Mouse (Mus musculus): ENCODE measurements around the gene Slc25a16. TPM values are rescaled to one million over a fixed set of nuclear protein-coding genes. Genes with fewer than 3 reads are reported as not detected.

The Slc25a16 gene
- total and polyA plus RNA-seq, 2 experiments from 2014 or later, result 13.7 to 15.7 TPM

- no peak overlapping the region for H3K4me2 ChIP-seq (ENCODE audit: low read depth, low read length)
- DNase-seq (ENCODE audit: low spot score) (no peak), ATAC-seq (no peak)
- no peak overlapping the region for H3K9ac ChIP-seq (replicated peaks; ENCODE audit: low read length)
- no peak overlapping the region for H3K4me3 ChIP-seq (ENCODE audit: low read length)
- H3K4me1 ChIP-seq (ENCODE audit: insufficient read depth, low read length), result no peaks in the 10 kb centered on the region
- no peak overlapping the region for H3K27ac ChIP-seq
- no peaks in the 10 kb centered on the region for H3K36me3 ChIP-seq (ENCODE audit: insufficient read depth, low read length)
- WGBS, result 73% methylated on average over 6 of the region's 6 CpGs
- no peaks in the 10 kb centered on the region for H3K27me3 ChIP-seq (ENCODE audit: insufficient read depth, low read length)
- TF ChIP-seq CTCF (IDR thresholded peaks at IDR 0.05; ENCODE audit: low read depth), result no peak
- H3K9me3 ChIP-seq (ENCODE audit: low read length), result no peaks in the 10 kb centered on the region
Measured at GRCm38 (mm10) chr10:62893356-62893884, 27.0 kb upstream of the Slc25a16 start.

DNA sequence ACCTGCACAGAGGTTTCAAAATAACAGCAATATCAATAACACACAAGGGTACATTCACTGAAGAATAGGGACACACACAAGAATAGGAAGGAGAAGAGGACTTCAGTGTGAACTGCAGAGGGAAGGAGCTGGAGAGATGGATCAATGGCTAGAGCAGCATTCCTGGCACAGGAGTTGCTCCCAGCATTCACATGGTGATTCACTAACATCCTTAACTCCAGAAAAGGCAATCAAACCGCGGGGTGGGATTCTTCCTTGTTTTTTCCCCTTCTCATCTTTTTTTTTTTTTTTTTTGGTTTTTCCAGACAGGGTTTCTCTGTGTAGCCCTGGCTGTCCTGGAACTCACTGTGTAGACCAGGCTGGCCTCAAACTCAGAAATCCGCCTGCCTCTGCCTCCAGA is 26.0 kb upstream of the Slc25a16 start:
- no peak overlapping the region for H3K27ac ChIP-seq

GRCm38 (mm10) chr10:62895386-62895785 is 25.0 kb upstream of the Slc25a16 start:
- Histone ChIP-seq H3K4me1 (ENCODE audit: insufficient read depth, low read length) (no peaks in the 10 kb centered on the region), H3K4me2 (ENCODE audit: low read depth, low read length) (no peak overlapping the region), H3K4me3 (ENCODE audit: low read length) (no peak overlapping the region), H3K36me3 (ENCODE audit: insufficient read depth, low read length) (no peaks in the 10 kb centered on the region), H3K9ac (replicated peaks; ENCODE audit: low read length) (no peak overlapping the region), H3K27me3 (ENCODE audit: insufficient read depth, low read length) (no peaks in the 10 kb centered on the region), H3K27ac (no peak overlapping the region), H3K9me3 (ENCODE audit: low read length) (no peaks in the 10 kb centered on the region)
- DNase-seq (ENCODE audit: low spot score), result no peak
- no peak for TF ChIP-seq CTCF (IDR thresholded peaks at IDR 0.05; ENCODE audit: low read depth)
- WGBS, result 80% methylated on average over 6 of the region's 6 CpGs
- ATAC-seq, result no peak

More for the DNA sequence above, 26.0 kb upstream of the Slc25a16 start:
- 76% methylated on average over 3 of the region's 3 CpGs for WGBS
- H3K9ac ChIP-seq (replicated peaks; ENCODE audit: low read length), result no peak overlapping the region
- no peaks in the 10 kb centered on the region for H3K27me3 ChIP-seq (ENCODE audit: insufficient read depth, low read length)
- H3K9me3 ChIP-seq (ENCODE audit: low read length), result no peaks in the 10 kb centered on the region
- ATAC-seq (no peak), DNase-seq (ENCODE audit: low spot score) (no peak)
- no peak for TF ChIP-seq CTCF (IDR thresholded peaks at IDR 0.05; ENCODE audit: low read depth)
- H3K4me3 ChIP-seq (ENCODE audit: low read length), result no peak overlapping the region
- no peaks in the 10 kb centered on the region for H3K4me1 ChIP-seq (ENCODE audit: insufficient read depth, low read length)
- H3K4me2 ChIP-seq (ENCODE audit: low read depth, low read length), result no peak overlapping the region
- H3K36me3 ChIP-seq (ENCODE audit: insufficient read depth, low read length), result no peaks in the 10 kb centered on the region

DNA sequence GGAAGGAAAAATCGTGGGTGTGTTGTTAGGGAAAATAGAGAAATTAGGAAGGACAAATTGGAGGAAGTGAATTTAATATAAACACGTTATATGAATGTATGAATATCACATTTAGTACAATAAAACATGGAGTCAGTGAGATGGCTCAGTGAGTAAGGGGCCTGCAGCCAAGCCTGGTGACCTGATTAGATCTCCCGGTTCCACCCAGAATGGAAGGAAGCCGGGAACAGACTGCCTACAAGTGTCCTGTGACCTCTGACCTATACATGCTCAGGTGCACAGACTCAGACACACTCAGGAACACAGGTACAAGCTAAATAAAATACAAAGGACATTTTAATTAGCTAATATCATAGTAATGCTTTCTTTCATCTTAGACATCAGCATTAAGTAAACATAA is 24.4 kb upstream of the Slc25a16 start:
- H3K27me3 ChIP-seq (ENCODE audit: insufficient read depth, low read length), result no peaks in the 10 kb centered on the region
- WGBS, result 79% methylated on average over 4 of the region's 4 CpGs
- TF ChIP-seq CTCF (IDR thresholded peaks at IDR 0.05; ENCODE audit: low read depth), result no peak

GRCm38 (mm10) chr10:62896774-62897173 is 23.7 kb upstream of the Slc25a16 start:
- TF ChIP-seq CTCF (IDR thresholded peaks at IDR 0.05; ENCODE audit: low read depth), result peak; percentile 38
- no peaks in the 10 kb centered on the region for H3K9me3 ChIP-seq (ENCODE audit: low read length)
- DNase-seq (ENCODE audit: low spot score) (no peak), ATAC-seq (no peak)
- H3K36me3 ChIP-seq (ENCODE audit: insufficient read depth, low read length), result no peaks in the 10 kb centered on the region
- no peak overlapping the region for H3K27ac ChIP-seq
- no peak overlapping the region for H3K4me2 ChIP-seq (ENCODE audit: low read depth, low read length)
- 73% methylated on average over 4 of the region's 4 CpGs for WGBS
- H3K4me1 ChIP-seq (ENCODE audit: insufficient read depth, low read length), result no peaks in the 10 kb centered on the region
- H3K4me3 ChIP-seq (ENCODE audit: low read length), result no peak overlapping the region
- no peak overlapping the region for H3K9ac ChIP-seq (replicated peaks; ENCODE audit: low read length)
- no peaks in the 10 kb centered on the region for H3K27me3 ChIP-seq (ENCODE audit: insufficient read depth, low read length)

More for the DNA sequence above, 24.4 kb upstream of the Slc25a16 start:
- ATAC-seq, result no peak
- H3K4me1 ChIP-seq (ENCODE audit: insufficient read depth, low read length), result no peaks in the 10 kb centered on the region
- no peaks in the 10 kb centered on the region for H3K9me3 ChIP-seq (ENCODE audit: low read length)
- no peak overlapping the region for H3K4me3 ChIP-seq (ENCODE audit: low read length)
- no peaks in the 10 kb centered on the region for H3K36me3 ChIP-seq (ENCODE audit: insufficient read depth, low read length)
- H3K9ac ChIP-seq (replicated peaks; ENCODE audit: low read length), result no peak overlapping the region
- DNase-seq (ENCODE audit: low spot score), result no peak
- no peak overlapping the region for H3K27ac ChIP-seq
- H3K4me2 ChIP-seq (ENCODE audit: low read depth, low read length), result no peak overlapping the region

DNA sequence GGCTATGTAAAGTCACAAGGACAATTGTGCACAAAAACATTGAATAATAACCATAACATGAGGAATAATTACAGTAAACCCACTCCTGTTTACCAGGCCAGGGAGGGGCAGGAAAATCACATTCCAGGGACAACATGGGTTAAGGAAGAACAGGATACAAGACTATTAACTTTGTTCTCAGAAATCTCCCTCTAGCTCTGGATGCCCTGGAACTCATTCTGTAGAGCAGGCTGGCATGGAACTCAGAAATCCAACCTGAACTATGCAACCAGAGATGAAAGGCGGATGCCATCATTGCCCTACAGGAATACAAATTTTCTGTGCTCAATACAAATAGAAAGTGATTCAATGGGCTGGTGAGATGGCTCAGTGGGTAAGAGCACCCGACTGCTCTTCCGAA is 23.0 kb upstream of the Slc25a16 start:
- TF ChIP-seq CTCF (IDR thresholded peaks at IDR 0.05; ENCODE audit: low read depth), result no peak
- Histone ChIP-seq H3K27me3 (ENCODE audit: insufficient read depth, low read length) (no peaks in the 10 kb centered on the region), H3K4me1 (ENCODE audit: insufficient read depth, low read length) (no peaks in the 10 kb centered on the region), H3K9ac (replicated peaks; ENCODE audit: low read length) (no peak overlapping the region), H3K4me2 (ENCODE audit: low read depth, low read length) (no peak overlapping the region), H3K4me3 (ENCODE audit: low read length) (no peak overlapping the region), H3K9me3 (ENCODE audit: low read length) (no peaks in the 10 kb centered on the region), H3K27ac (no peak overlapping the region), H3K36me3 (ENCODE audit: insufficient read depth, low read length) (no peaks in the 10 kb centered on the region)
- 95% methylated on average over 3 of the region's 3 CpGs for WGBS
- no peak for ATAC-seq
- DNase-seq (ENCODE audit: low spot score), result no peak

GRCm38 (mm10) chr10:62898061-62898460 is 22.4 kb upstream of the Slc25a16 start:
- no peaks in the 10 kb centered on the region for H3K9me3 ChIP-seq (ENCODE audit: low read length)
- no peak for TF ChIP-seq CTCF (IDR thresholded peaks at IDR 0.05; ENCODE audit: low read depth)
- H3K9ac ChIP-seq (replicated peaks; ENCODE audit: low read length), result no peak overlapping the region
- H3K36me3 ChIP-seq (ENCODE audit: insufficient read depth, low read length), result no peaks in the 10 kb centered on the region
- no peaks in the 10 kb centered on the region for H3K4me1 ChIP-seq (ENCODE audit: insufficient read depth, low read length)
- ATAC-seq, result no peak
- no peak overlapping the region for H3K4me3 ChIP-seq (ENCODE audit: low read length)
- H3K27ac ChIP-seq, result no peak overlapping the region
- WGBS, result 89% methylated on average over 2 of the region's 2 CpGs
- DNase-seq (ENCODE audit: low spot score), result no peak
- H3K4me2 ChIP-seq (ENCODE audit: low read depth, low read length), result no peak overlapping the region
- H3K27me3 ChIP-seq (ENCODE audit: insufficient read depth, low read length), result no peaks in the 10 kb centered on the region
